ENCODE assay signal across 17 mouse cellular contexts in genomic region chr4:120755801-120756200, GRCm38 (mm10). TPM values are rescaled to one million over a fixed set of nuclear protein-coding genes. Genes with fewer than 3 reads are reported as not detected.
DNase-seq lines count a peak whose midpoint lies in the region; ATAC-seq and TF ChIP-seq lines count a peak whose summit lies in the region.
"Had no signal": no experiment of that assay in that cellular context is flagged by ENCODE, and none has a peak within 500 bp of the region (broad histone marks: within the 10 kb centered on the region; RNA-seq: fewer than 3 reads in every experiment).

No protein-coding gene starts in this region.

- ATAC-seq in heart, postnatal 0 days (ENCODE audit: insufficient read depth, low read depth), result peak; percentile 16; the same call in 1 of the 2 replicates
- 0 out of 2 replicates have a peak, but pooled peaks have one; percentile 23 for ATAC-seq in midbrain, embryonic 12.5 days (ENCODE audit: low FRiP score, low read depth)
- no peak for ATAC-seq in midbrain, embryonic 11.5 days (ENCODE audit: low FRiP score)

- no peak for TF ChIP-seq EP300 in heart, postnatal 0 days (IDR thresholded peaks at IDR 0.05; ENCODE audit: low read depth)

- no peaks in the 10 kb centered on the region for H3K27me3 ChIP-seq in heart, postnatal 0 days (ENCODE audit: control insufficient read depth, insufficient read depth, low read length)
- H3K27me3 ChIP-seq in midbrain, embryonic 12.5 days, result peaks cover 18% of the 10 kb centered on the region
- H3K27me3 ChIP-seq in midbrain, embryonic 11.5 days (ENCODE audit: control insufficient read depth, insufficient read depth, low read length), result no peaks in the 10 kb centered on the region

- no peak overlapping the region for H3K9ac ChIP-seq in heart, postnatal 0 days (replicated peaks; ENCODE audit: low read depth, low read length)
- H3K9ac ChIP-seq in midbrain, embryonic 12.5 days (replicated peaks), result no peak overlapping the region
- no peak overlapping the region for H3K9ac ChIP-seq in midbrain, embryonic 11.5 days (ENCODE audit: low read length)
- H3K9ac ChIP-seq: embryonic facial prominence, embryonic 13.5 days; forebrain, postnatal 0 days; hindbrain, embryonic 13.5 days; intestine, embryonic 15.5 days had no signal

- no peak overlapping the region for H3K4me2 ChIP-seq in heart, postnatal 0 days (ENCODE audit: low read depth, low read length)
- H3K4me2 ChIP-seq in midbrain, embryonic 12.5 days (replicated peaks), result no peak overlapping the region
- H3K4me2 ChIP-seq in midbrain, embryonic 11.5 days, result no peak overlapping the region
- H3K4me2 ChIP-seq: embryonic facial prominence, embryonic 13.5 days; heart, embryonic 11.5 days; hindbrain, embryonic 13.5 days; intestine, embryonic 15.5 days had no signal

- H3K36me3 ChIP-seq in heart, postnatal 0 days (replicated peaks; ENCODE audit: control insufficient read depth, insufficient read depth, low read length), result peaks cover 40% of the 10 kb centered on the region
- H3K36me3 ChIP-seq in midbrain, embryonic 12.5 days, result peaks cover 38% of the 10 kb centered on the region
- H3K36me3 ChIP-seq in midbrain, embryonic 11.5 days (ENCODE audit: control insufficient read depth, insufficient read depth, low read length), result peaks cover 9% of the 10 kb centered on the region

- no peak for TF ChIP-seq CTCF in heart, postnatal 0 days (IDR thresholded peaks at IDR 0.05; ENCODE audit: low read depth)

- no peak overlapping the region for H3K4me3 ChIP-seq in heart, postnatal 0 days (ENCODE audit: low read depth, low read length)
- H3K4me3 ChIP-seq in midbrain, embryonic 12.5 days, result no peak overlapping the region
- no peak overlapping the region for H3K4me3 ChIP-seq in midbrain, embryonic 11.5 days (ENCODE audit: low read depth, low read length)
- H3K4me3 ChIP-seq: embryonic facial prominence, embryonic 13.5 days; erythroblast, embryonic 14.5 days; heart, adult 2 months; hindbrain, embryonic 10.5 days; hindbrain, embryonic 13.5 days; intestine, embryonic 15.5 days had no signal

- no peak for DNase-seq in heart, postnatal 0 days (ENCODE audit: low spot score)
- no peak for DNase-seq in heart, adult 8-10 months (ENCODE audit: low spot score)
- no peak for DNase-seq in midbrain, embryonic 11.5 days (ENCODE audit: low spot score, missing footprints)
- DNase-seq in ZHBTc4 (ENCODE audit: low read depth, low spot score), result peak; percentile 58
- DNase-seq in retina, postnatal 1 day, result no peak
- DNase-seq in gastrocnemius, postnatal 36 days, result no peak

- no peaks in the 10 kb centered on the region for H3K4me1 ChIP-seq in heart, postnatal 0 days (ENCODE audit: control insufficient read depth, insufficient read depth)
- no peaks in the 10 kb centered on the region for H3K4me1 ChIP-seq in midbrain, embryonic 12.5 days
- H3K4me1 ChIP-seq in midbrain, embryonic 11.5 days (ENCODE audit: control insufficient read depth, insufficient read depth, low read length), result no peaks in the 10 kb centered on the region
- H3K4me1 ChIP-seq: embryonic facial prominence, embryonic 13.5 days; hindbrain, embryonic 10.5 days; hindbrain, embryonic 13.5 days; intestine, embryonic 15.5 days had no signal

- no peak overlapping the region for H3K27ac ChIP-seq in heart, postnatal 0 days (ENCODE audit: low read depth)
- no peak overlapping the region for H3K27ac ChIP-seq in midbrain, embryonic 12.5 days (replicated peaks)
- no peak overlapping the region for H3K27ac ChIP-seq in midbrain, embryonic 11.5 days (ENCODE audit: low read depth, low read length)
- H3K27ac ChIP-seq: embryonic facial prominence, embryonic 13.5 days; heart, adult 2 months; hindbrain, embryonic 10.5 days; hindbrain, embryonic 13.5 days; intestine, embryonic 15.5 days had no signal

- WGBS in heart, postnatal 0 days, result 64% methylated on average over 5 of the region's 5 CpGs
- 38% methylated on average over 5 of the region's 5 CpGs for WGBS in midbrain, embryonic 12.5 days
- WGBS in midbrain, embryonic 11.5 days, result 35% methylated on average over 5 of the region's 5 CpGs

- intact Hi-C loops in gastrocnemius, postnatal 36 days (cut with DNase I), result loop anchor here (2.0 to 10.0 kb wide), 3 partner anchors 63 to 164 kb away; no protein-coding TSS in a partner anchor

- H3K9me3 ChIP-seq in heart, postnatal 0 days (replicated peaks; ENCODE audit: control insufficient read depth, low read length), result no peaks in the 10 kb centered on the region
- no peaks in the 10 kb centered on the region for H3K9me3 ChIP-seq in midbrain, embryonic 12.5 days
- no peaks in the 10 kb centered on the region for H3K9me3 ChIP-seq in midbrain, embryonic 11.5 days (ENCODE audit: control insufficient read depth, low read length)
- H3K9me3 ChIP-seq: embryonic facial prominence, embryonic 13.5 days; hindbrain, embryonic 10.5 days; hindbrain, embryonic 13.5 days; intestine, embryonic 15.5 days had no signal

RNA-seq across cellular contexts. Expression of gene Kcnq4, which starts 7.4 kb away (rescaled TPM):
- total RNA-seq in heart, postnatal 0 days (2014; rRNA removed; ENCODE audit: low replicate concordance), result 0.85 and 2.9 TPM in 2 replicates
- polyA plus RNA-seq in heart, postnatal 0 days (2015; fragmentation: Nextera tagmentation; extraction: Ambion mirVana), result 0.57 and 0.78 TPM in 2 replicates
- total RNA-seq in heart, adult 8-10 months (2022), result 1 to 10 TPM; 1.6 to 2.4 (median 2.2) TPM
- 3.1 and 3.7 TPM in 2 replicates for polyA plus RNA-seq in midbrain, embryonic 12.5 days (2016; fragmentation: Nextera tagmentation; extraction: Ambion mirVana)
- polyA plus RNA-seq in midbrain, embryonic 11.5 days (2014; fragmentation: Nextera tagmentation; extraction: Ambion mirVana), result 1.9 and 2.3 TPM in 2 replicates
- 10 to 100 TPM; 18.6 to 18.9 TPM for total RNA-seq in gastrocnemius, postnatal 36 days (2021)
- total RNA-seq: common myeloid progenitor, adult 5-6 weeks; granulocyte monocyte progenitor cell, adult 5-6 weeks had no signal
- polyA plus RNA-seq: erythroblast, embryonic 14.5 days had no signal
